Mouse (Mus musculus) hindbrain, postnatal 0 days (tissue): ENCODE measurements at regions not wholly inside any gene's neighbourhood (a gene's known extent, or its start where the extent isn't known, plus 50 kb on each side); places are given as distances from the start of the nearest gene placed in this dataset.

Experiments
- ATAC-seq: fragments of 200-750 bp; cut with Nextera tagmentation; 2 replicates; pipeline ENCODE4 v1.8.0; 2017; ENCODE audit warnings: mild to moderate bottlenecking, moderate TSS enrichment, moderate library complexity
- DNase-seq: peaks from one replicate; pipeline ENCODE4 v3.0.0-alpha.2; 2015; ENCODE audit warnings: low spot score
- H3K27ac ChIP-seq: fragments of 300-500 bp; sonication (generic); 2 replicates; pipeline ENCODE4 v1.5.1; 2014; ENCODE audit warnings: mild to moderate bottlenecking
- H3K27me3 ChIP-seq: fragments of 300-500 bp; sonication (generic); 2 replicates; pipeline ENCODE4 v1.6.1; 2014; ENCODE audit warnings: low read length, mixed read lengths; ENCODE audit not compliant: insufficient read depth
- H3K36me3 ChIP-seq: fragments of 300-500 bp; sonication (generic); 2 replicates; pipeline ENCODE4 v1.6.1; 2014; ENCODE audit warnings: low read length, mixed read lengths; ENCODE audit not compliant: insufficient read depth
- H3K4me1 ChIP-seq: fragments of 300-500 bp; sonication (generic); 2 replicates; pipeline ENCODE4 v1.6.1; 2014; ENCODE audit warnings: antibody characterized with exemption, low read length, mixed read lengths; ENCODE audit not compliant: insufficient read depth
- H3K4me2 ChIP-seq: fragments of 300-500 bp; sonication (generic); 2 replicates; pipeline ENCODE4 v1.6.1; 2014; ENCODE audit warnings: low read depth, mild to moderate bottlenecking, low read length, moderate library complexity, mixed read lengths
- H3K4me3 ChIP-seq: fragments of 300-500 bp; sonication (generic); 2 replicates; pipeline ENCODE4 v1.5.1; 2014; ENCODE audit warnings: low read length
- H3K9ac ChIP-seq: fragments of 300-500 bp; sonication (generic); replicated peaks from 2 replicates; pipeline ENCODE4 v1.6.1; 2014; ENCODE audit warnings: mild to moderate bottlenecking, low read length, moderate library complexity, mixed read lengths
- H3K9me3 ChIP-seq: fragments of 300-500 bp; sonication (generic); 2 replicates; pipeline ENCODE4 v1.6.1; 2016; ENCODE audit warnings: low read length, mixed read lengths
- CTCF ChIP-seq: IDR thresholded peaks from 2 replicates; pipeline ENCODE4 v1.5.1; 2016; ENCODE audit warnings: antibody characterized with exemption, control low read depth, low read depth
- WGBS: fragments of 180-500 bp; shearing (Covaris S2); extraction: QIAGEN DNeasy Blood & Tissue Kit; methylation state at CpG from one replicate; pipeline ENCODE4 v1.1.7; 2014; 5-methylcytosine and 5-hydroxymethylcytosine counted together

DNA sequence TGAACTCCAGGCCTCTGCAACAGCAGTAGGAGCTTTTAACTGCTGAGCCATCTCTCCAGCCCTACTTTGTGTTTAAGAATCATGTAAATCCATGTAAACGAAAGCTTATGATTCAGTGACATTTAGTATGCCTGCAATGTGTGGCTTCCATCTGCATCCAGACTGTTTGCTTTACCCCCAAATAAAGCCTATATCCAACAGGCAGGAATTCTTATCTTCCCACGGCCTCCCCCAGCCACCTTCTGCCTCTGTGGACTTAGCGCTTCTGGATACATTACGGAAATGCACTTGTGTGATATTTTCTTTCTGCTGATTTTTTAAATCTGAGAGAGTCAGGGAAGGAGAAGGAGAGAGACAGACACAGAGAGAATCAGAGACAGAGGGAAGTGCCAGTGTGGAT, 189.2 kb upstream of the Cxcr4 start:
- 91% methylated on average over 4 of the region's 4 CpGs for WGBS
- Histone ChIP-seq H3K27me3 (no peaks in the 10 kb centered on the region), H3K9ac (no peak overlapping the region), H3K36me3 (no peaks in the 10 kb centered on the region), H3K4me2 (no peak overlapping the region), H3K4me3 (no peak overlapping the region), H3K9me3 (no peaks in the 10 kb centered on the region), H3K4me1 (no peaks in the 10 kb centered on the region), H3K27ac (no peak overlapping the region)
- TF ChIP-seq CTCF = no peak
- DNase-seq (no peak), ATAC-seq (no peak)

DNA sequence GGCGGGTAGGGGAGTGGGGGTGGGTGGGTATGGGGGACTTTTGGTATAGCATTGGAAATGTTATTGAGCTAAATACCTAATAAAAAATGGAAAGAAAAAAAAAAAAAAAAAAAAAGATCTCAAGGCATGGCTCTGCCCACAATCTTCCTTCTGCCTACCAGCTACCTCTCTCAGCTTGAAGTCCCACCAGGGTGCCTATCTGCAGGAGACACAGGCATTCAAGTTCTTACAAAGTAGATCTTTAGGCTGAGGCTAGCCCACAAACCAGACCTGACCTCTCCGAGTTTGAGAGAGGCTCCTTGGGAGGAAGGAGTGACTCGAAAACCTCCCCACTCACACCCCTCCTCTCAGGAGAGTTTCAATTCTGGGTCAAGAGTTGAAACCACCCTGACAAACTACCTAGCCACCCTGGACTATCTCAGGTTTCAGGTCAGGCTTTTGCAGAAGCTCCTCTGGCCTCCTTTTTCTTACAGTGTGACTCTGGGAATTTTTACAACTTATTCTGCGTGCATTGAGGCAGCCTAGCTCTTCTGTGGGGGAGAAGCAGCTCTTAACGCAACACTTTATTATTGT, 187.6 kb upstream of the Cxcr4 start:
- TF ChIP-seq CTCF = no peak
- no peak for ATAC-seq
- H3K9ac ChIP-seq = no peak overlapping the region

DNA sequence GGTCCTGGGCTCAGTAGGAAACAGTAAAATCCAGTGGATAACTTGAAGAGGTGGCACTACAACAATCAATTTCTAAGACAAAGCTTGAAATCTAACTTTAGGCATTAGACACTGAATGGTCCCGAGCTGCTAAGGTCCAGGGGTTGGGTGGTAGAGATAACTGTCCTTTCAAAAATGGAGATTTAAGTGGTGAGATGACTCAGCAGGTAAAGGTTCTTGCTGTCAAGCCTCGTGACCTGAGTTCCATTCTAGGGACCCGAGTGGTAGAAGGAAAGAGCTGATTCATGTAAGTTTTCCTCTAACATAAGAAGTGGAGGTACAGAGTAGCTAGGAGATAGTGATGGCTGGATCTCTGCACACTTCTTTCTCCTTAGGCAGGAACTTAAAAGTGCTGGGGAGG, 180.3 kb upstream of the Cxcr4 start:
- ATAC-seq = no peak
- TF ChIP-seq CTCF = no peak
- no peak overlapping the region for H3K27ac ChIP-seq
- WGBS = 88% methylated on average over 3 of the region's 3 CpGs
- no peaks in the 10 kb centered on the region for H3K4me1 ChIP-seq
- H3K4me2 ChIP-seq = no peak overlapping the region
- H3K36me3 ChIP-seq = no peaks in the 10 kb centered on the region
- H3K9me3 ChIP-seq = no peaks in the 10 kb centered on the region
- H3K27me3 ChIP-seq = no peaks in the 10 kb centered on the region
- no peak overlapping the region for H3K4me3 ChIP-seq
- no peak overlapping the region for H3K9ac ChIP-seq
- DNase-seq = no peak

More for the DNA sequence above, 187.6 kb upstream of the Cxcr4 start:
- no peaks in the 10 kb centered on the region for H3K9me3 ChIP-seq
- H3K27ac ChIP-seq = no peak overlapping the region
- H3K36me3 ChIP-seq = no peaks in the 10 kb centered on the region
- no peaks in the 10 kb centered on the region for H3K27me3 ChIP-seq
- H3K4me2 ChIP-seq = no peak overlapping the region
- H3K4me1 ChIP-seq = no peaks in the 10 kb centered on the region
- WGBS = 93% methylated on average over 5 of the region's 5 CpGs
- DNase-seq = no peak
- no peak overlapping the region for H3K4me3 ChIP-seq

DNA sequence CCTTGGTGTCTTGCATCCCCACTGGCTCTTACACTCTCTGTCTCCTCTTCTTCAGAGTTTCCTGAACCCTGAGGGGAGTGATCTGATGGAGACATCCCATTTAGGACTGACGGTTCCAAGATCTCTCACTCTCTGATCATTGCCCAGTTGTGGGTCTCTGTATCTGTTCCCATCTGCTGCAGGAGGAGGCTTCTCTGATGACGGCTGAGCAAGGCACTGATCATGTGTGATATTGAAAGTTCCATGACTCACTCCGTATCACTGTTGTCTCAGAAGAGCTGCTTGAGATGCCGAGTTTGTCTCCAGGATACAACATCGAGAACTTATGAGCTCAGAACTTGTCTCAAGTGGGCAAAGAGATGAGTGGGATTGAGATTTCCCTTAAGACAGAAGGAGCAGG, 178.7 kb upstream of the Cxcr4 start:
- ATAC-seq (no peak), DNase-seq (no peak)
- H3K36me3 ChIP-seq = no peaks in the 10 kb centered on the region
- no peaks in the 10 kb centered on the region for H3K27me3 ChIP-seq
- H3K4me2 ChIP-seq = no peak overlapping the region
- H3K4me1 ChIP-seq = no peaks in the 10 kb centered on the region
- no peak overlapping the region for H3K27ac ChIP-seq
- 90% methylated on average over 5 of the region's 5 CpGs for WGBS
- no peak overlapping the region for H3K9ac ChIP-seq
- no peak for TF ChIP-seq CTCF
- H3K9me3 ChIP-seq = no peaks in the 10 kb centered on the region
- no peak overlapping the region for H3K4me3 ChIP-seq

DNA sequence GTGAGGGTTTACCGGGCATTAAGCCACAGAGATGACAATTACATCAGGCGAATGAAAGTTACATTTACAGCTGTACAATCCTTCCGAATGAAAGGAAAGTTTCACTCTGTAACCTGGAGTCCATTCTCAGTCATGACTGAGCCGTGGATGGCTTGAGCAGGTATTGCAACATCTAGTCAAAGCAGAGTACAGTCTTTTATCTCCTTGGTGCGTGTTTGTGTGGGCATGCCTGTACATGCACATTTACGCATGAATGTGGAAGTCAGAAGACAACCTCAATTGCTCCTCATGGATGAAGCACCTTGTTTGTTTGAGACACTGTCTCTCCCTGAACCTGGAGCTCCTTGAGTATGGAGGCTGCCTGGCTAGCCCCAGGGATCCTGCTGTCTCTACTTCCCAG, 175.9 kb upstream of the Cxcr4 start:
- no peaks in the 10 kb centered on the region for H3K27me3 ChIP-seq
- H3K4me2 ChIP-seq = no peak overlapping the region
- H3K36me3 ChIP-seq = no peaks in the 10 kb centered on the region
- no peak for DNase-seq
- H3K9me3 ChIP-seq = no peaks in the 10 kb centered on the region
- 96% methylated on average over 6 of the region's 6 CpGs for WGBS
- no peak overlapping the region for H3K4me3 ChIP-seq
- no peaks in the 10 kb centered on the region for H3K4me1 ChIP-seq
- no peak overlapping the region for H3K9ac ChIP-seq
- no peak for ATAC-seq
- no peak for TF ChIP-seq CTCF
- H3K27ac ChIP-seq = no peak overlapping the region

DNA sequence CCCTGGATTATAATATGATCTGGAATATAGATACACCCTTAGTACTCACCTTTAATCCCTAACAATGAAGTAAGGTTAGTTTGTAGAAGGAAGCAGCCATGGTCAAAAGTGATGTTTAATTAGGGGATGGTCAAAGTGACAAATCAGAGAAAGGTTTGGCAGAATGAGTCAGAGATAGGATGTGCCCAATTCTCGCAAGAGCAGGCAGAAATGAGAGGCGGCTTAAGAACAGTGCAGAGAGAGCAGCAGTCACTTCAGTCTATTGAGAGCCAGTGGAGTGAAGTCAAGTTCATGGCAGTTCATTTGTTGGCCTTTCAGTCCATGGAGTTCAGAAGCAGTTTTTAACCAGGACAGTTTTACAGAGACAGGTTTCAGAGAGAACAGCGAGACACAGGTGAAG, 175.3 kb upstream of the Cxcr4 start:
- no peaks in the 10 kb centered on the region for H3K36me3 ChIP-seq
- WGBS = 88% methylated on average over 3 of the region's 3 CpGs
- no peak overlapping the region for H3K4me3 ChIP-seq
- H3K27me3 ChIP-seq = no peaks in the 10 kb centered on the region
- ATAC-seq = no peak
- H3K4me2 ChIP-seq = no peak overlapping the region
- DNase-seq = no peak
- TF ChIP-seq CTCF = no peak
- H3K9ac ChIP-seq = no peak overlapping the region
- no peaks in the 10 kb centered on the region for H3K4me1 ChIP-seq
- H3K9me3 ChIP-seq = no peaks in the 10 kb centered on the region
- no peak overlapping the region for H3K27ac ChIP-seq

DNA sequence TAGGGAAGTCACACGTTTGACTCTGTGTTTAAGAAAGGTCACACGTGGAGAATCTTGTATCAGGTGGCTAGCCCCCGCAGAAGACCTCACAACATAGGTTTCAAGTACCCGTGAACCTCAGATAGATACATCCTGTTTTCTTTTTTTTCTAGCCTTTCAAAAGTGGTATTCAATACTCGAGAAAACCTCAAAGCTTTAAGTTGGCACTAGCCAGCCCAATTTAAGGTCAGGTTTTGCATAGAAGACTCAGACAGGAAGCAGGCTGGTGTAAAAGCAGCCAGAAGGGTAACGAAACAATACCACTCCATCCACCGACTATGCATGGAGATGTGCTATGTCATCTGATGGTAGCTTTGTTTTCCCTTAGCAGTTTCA, 174.8 kb upstream of the Cxcr4 start:
- Histone ChIP-seq H3K4me1 (no peaks in the 10 kb centered on the region), H3K36me3 (no peaks in the 10 kb centered on the region), H3K27ac (no peak overlapping the region), H3K4me2 (no peak overlapping the region), H3K4me3 (no peak overlapping the region), H3K27me3 (no peaks in the 10 kb centered on the region), H3K9ac (no peak overlapping the region), H3K9me3 (no peaks in the 10 kb centered on the region)
- ATAC-seq = no peak
- no peak for DNase-seq
- no peak for TF ChIP-seq CTCF
- 83% methylated on average over 7 of the region's 7 CpGs for WGBS
